Mouse (Mus musculus) layer of hippocampus, adult 18-20 months (tissue): ENCODE measurements at regions not wholly inside any gene's neighbourhood (a gene's known extent, or its start where the extent isn't known, plus 50 kb on each side); places are given as distances from the start of the nearest gene placed in this dataset.

Experiments
- DNase-seq, 2 experiments: peaks; one replicate each; pipeline ENCODE4 v3.0.0; 2022; ENCODE audit warnings: low spot score in 2 of 2

- no peak for DNase-seq
Measured at GRCm38 (mm10) chr2:72672908-72673901, 197.2 kb downstream of the Cdca7 start.

- DNase-seq = no peak
Measured at GRCm38 (mm10) chr2:72674229-72674628, 198.3 kb downstream of the Cdca7 start.

- no peak for DNase-seq
Measured at GRCm38 (mm10) chr2:72674856-72675440, 199.0 kb downstream of the Cdca7 start.

GRCm38 (mm10) chr2:72677731-72678130 is 201.8 kb downstream of the Cdca7 start:
- DNase-seq = no peak

DNA sequence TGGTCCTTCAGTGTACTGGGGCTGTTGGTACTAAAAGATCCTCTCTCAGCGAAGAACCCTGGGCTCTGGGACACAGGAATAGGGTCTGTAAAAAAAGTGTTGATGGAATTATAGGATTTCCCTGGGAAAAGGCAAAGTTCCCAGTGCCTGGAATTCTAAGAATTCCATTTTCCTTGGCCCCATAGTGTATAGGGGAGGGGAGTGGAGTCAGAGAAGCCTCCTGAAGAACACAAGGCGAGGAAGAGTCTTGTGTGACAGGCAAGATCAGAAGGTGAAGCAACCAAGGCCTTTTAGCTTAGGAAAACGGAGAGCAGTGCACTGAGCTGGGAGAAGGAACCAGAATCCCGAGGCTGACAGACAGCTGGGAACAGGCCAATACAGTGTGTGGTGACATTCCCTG is 212.1 kb downstream of the Cdca7 start:
- DNase-seq = no peak

DNA sequence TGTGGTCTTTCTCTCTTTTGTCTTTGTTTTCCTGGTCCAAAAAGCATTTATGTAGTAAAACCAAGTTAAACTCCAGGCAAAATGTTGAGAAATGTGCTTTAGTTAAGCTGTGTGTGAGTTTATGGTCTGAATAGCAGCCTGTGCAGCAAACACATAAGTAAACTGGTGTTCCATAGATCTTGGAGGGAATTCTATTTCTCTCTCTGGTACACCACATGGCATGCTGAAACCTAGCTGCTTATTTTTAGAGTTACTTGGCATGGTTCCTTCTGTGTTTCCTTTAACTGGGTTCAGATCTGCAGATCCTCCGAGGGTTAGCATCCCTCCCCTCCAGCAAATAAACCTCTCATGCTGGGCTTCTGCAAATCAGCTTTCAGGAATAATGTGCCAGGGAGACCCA is 225.1 kb downstream of the Cdca7 start:
- peak in 1 of 2 experiments; percentile 15 for DNase-seq

DNA sequence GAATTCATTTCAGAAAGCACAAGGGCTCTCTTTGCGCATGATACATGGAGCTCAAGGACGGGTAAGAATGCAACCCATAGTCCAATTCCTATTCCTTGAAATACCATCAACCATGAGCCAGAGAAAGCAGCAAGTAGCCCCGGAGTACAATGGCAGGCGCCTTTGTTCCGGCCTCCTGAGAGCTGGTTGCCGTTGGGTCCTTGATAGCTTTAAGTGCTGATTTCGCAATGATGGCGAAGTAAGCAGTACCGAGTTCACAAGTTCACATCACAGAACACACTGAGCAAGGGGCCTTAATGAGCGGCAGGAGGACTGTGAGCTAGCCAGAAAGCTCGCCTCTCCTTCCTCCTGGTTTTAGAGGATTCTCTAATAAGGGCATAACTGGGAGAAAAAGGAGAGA is 227.3 kb downstream of the Cdca7 start:
- no peak for DNase-seq

DNA sequence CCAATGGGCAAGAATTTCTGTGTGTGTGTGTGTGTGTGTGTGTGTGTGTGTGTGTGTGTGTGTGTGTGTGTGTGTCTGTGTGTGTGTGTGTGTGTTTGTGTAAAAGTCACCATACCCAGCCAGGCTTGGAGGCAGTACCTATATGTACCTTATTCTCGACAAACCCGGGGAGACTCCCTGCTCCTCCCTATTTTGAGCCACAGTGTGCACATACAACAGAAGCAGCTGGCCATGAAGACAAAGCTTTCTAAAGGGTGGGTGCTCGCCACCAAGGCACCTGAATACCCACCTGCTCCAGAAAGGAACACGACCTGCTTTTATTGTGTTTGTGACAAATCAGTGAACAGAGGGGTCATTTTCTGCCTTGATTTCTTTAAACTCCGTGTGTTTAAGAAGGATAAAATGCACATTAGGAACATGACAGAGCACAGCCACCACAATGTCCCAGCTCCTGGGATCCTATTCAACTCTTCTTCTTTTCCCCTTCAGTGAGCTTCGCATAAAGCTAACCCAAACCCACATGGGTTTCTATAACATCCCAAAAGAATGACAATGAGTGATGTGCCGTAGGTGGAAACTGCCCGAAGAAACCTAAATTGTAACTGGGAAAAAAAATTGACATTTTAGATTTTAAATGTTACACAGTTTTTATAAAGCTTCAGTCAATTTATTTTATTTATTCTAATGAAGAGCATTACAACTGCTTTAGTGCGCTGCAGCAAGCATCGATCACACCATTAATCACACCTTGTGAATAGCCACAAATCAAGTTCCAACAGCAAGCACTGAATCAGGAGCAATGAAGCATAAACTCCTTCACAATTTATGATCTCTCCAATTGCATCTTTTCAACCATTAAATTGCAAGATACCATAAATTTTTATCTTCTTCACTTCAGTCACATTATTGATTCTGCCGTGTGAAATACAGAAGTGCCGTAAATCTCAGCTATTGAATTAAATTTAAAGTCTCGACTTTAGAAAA is 232.0 kb downstream of the Cdca7 start:
- no peak for DNase-seq

GRCm38 (mm10) chr2:72716931-72717330 is 241.0 kb downstream of the Cdca7 start:
- DNase-seq = no peak

DNA sequence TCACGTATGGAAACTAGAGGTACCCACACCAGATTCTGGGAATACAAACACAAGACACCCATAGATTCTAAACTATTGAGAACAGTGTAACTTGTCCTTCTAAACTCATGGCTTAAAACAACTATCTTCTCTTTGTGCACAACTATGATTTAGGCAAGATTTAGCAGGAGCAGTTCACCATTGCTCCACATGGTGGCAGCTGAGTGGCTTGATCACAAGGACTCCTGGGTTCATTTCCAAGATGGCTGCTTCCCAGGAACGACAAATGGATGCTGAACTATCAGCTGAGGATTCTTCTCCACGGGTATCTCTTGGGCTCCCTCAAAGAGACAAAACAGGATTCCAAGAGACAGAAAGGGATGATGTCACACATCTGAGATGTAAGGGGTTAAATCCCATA is 251.5 kb downstream of the Sp3 start:
- DNase-seq = peak in 1 of 2 experiments; percentile 72

- DNase-seq = no peak
Measured at GRCm38 (mm10) chr2:72733371-72733770, 246.9 kb downstream of the Sp3 start.

DNA sequence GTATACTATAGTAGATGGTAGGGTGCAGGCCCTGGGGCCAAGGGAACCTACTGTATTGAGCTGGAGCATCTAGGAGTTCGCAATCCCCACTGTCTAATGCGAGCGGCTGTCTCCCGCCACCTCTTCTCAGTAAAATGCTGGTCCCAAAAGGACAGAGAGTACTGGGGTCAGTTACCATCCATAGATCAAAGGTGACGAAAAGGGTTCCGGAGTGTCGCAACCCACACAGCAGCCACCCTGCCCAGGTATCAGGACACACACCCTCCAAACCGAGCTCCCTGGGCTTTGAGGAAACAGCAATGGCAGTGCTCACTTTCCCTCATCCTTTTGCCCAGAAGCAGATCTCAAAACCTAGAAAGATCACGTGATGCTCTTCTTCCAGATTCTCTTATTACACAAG is 245.2 kb downstream of the Sp3 start:
- DNase-seq = no peak

GRCm38 (mm10) chr2:72736685-72737084 is 243.6 kb downstream of the Sp3 start:
- no peak for DNase-seq

DNA sequence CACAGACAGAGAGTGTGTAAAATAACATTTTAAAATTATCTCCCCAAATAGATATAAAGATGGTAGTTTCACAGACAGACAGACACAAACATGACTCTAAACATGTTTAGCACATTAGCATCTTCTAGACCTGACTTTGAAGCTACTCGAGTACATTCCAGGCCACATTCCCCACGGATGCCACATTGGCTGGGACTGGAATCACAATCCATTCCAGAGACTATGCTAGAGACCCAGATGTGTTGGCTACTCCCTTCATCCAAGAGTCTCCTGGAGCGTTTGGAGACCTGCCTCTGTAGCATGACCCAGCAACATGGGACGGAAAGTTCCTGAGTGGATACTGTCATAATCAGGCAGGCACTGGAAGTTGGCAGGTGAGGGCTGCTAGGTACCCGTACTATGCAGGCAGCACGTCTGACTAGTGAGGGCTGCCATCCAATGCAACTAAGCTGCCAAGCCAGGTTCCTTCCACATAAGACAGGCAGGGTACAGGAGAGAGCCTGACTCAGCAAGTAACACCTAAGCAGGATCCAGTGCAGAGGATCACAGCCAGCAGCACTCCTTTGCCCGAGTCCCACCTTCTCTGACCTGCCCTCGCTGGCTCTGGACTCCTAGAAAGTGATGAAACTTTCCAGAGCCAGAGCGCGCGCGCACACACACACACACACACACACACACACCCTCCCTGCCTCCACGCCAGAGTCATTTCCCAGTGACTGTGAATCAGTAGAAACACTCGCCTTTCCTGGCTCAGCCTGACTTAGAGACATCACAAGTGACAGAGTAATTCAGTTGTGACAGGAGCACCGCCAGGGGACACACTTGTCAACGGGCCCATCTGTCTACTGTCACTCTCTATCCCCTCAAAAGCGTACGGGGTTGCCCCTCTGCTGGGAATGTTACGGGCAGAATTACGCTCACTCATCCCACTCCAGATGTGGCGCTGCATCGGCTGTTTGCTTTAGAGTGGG is 239.6 kb downstream of the Sp3 start:
- no peak for DNase-seq

GRCm38 (mm10) chr2:72741746-72742145 is 238.5 kb downstream of the Sp3 start:
- DNase-seq = no peak

- DNase-seq = peak; percentile 35 to 76
Measured at GRCm38 (mm10) chr2:72743651-72744050, 236.6 kb downstream of the Sp3 start.

GRCm38 (mm10) chr2:72744901-72745300 is 235.3 kb downstream of the Sp3 start:
- DNase-seq = no peak

DNA sequence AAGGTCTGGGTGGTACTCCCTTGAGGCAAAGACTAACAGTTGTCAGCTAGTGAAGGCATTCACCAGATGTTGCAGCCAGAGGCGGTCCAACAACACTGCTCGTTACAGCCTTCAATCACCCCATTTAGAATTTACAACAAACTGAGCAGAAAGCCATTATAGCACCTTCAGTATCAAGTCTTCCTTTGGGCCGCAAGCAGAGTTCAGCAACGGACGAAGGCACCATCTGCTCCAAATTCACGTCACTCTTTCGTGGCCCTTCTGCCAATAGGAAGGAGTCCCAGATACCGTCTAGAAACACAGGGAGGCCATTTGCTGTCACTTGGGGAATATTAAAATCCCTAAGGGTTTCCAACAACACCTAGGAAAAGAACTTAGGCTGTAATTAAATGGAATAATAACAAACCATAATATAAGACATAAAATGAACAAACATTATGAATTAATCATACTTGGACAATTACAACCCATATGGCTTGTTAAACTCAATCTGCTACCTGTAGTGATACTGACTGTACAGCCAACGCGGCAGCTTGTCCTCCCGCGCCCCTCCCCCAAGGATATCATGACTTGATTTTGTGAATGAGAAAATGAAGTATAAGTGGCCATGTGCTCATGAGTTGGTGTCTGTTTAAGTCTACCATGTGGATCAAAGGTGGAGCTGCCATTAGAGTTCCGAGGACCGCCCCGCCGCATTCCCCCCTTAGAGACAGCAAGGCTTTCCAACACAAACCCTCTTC is 233.6 kb downstream of the Sp3 start:
- peak in 1 of 2 experiments; percentile 44 for DNase-seq

DNA sequence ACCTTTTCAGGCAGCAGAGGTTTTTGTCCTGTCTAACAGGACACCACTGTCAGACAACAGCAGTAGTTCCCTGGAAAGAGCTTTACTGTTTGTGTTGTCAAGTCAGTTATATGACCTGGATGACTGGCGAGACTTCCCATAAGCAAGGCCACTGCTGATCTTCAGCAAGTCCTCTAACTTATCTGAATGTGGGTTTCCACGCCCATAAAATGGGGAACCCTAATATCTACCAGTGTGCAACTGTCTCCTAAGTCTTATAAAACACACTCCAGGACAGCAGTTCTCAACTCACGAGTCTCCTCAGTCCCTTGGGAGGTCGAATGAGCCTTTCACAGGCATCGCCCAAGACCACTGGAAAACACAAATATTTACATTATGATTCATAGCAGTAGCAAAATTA is 232.9 kb downstream of the Sp3 start:
- DNase-seq = no peak
